Mouse (Mus musculus): ENCODE measurements around the gene Fbxl17. TPM values are rescaled to one million over a fixed set of nuclear protein-coding genes. Genes with fewer than 3 reads are reported as not detected.

Fbxl17 gene
- total RNA-seq, 2 experiments from 2014 or later, result 27.1 to 28.1 TPM

GRCm38 (mm10) chr17:63411564-63411963, 88.3 kb downstream of the Fbxl17 start:
- DNase-seq, result no peak
- intact Hi-C loops (cut with DNase I; ENCODE audit: low total_unique reads), result loop anchor here (10.0 kb wide), 1 partner anchor 87 kb away; no protein-coding TSS in a partner anchor

- intact Hi-C loops (cut with DNase I; ENCODE audit: low total_unique reads), result loop anchor here (10.0 kb wide), 1 partner anchor 85 kb away; no protein-coding TSS in a partner anchor
- no peak for DNase-seq
Measured at GRCm38 (mm10) chr17:63410101-63410500, 89.7 kb downstream of the Fbxl17 start.

- intact Hi-C loops (cut with DNase I; ENCODE audit: low total_unique reads), result no loop called here
- DNase-seq, result no peak
Measured at GRCm38 (mm10) chr17:63405955-63406354, 93.9 kb downstream of the Fbxl17 start.

GRCm38 (mm10) chr17:63405471-63405870, 94.3 kb downstream of the Fbxl17 start:
- intact Hi-C loops (cut with DNase I; ENCODE audit: low total_unique reads), result no loop called here
- DNase-seq, result no peak

GRCm38 (mm10) chr17:63404968-63405367, 94.8 kb downstream of the Fbxl17 start:
- peak; percentile 38 for DNase-seq
- intact Hi-C loops (cut with DNase I; ENCODE audit: low total_unique reads), result no loop called here

GRCm38 (mm10) chr17:63403801-63404415, 95.9 kb downstream of the Fbxl17 start:
- intact Hi-C loops (cut with DNase I; ENCODE audit: low total_unique reads), result no loop called here
- DNase-seq, result no peak

GRCm38 (mm10) chr17:63402741-63403681, 96.8 kb downstream of the Fbxl17 start:
- DNase-seq, result peak; percentile 49
- intact Hi-C loops (cut with DNase I; ENCODE audit: low total_unique reads), result no loop called here

- DNase-seq, result no peak
- intact Hi-C loops (cut with DNase I; ENCODE audit: low total_unique reads), result no loop called here
Measured at GRCm38 (mm10) chr17:63402170-63402569, 97.6 kb downstream of the Fbxl17 start.

GRCm38 (mm10) chr17:63400640-63401039, 99.2 kb downstream of the Fbxl17 start:
- DNase-seq, result no peak
- intact Hi-C loops (cut with DNase I; ENCODE audit: low total_unique reads), result no loop called here

GRCm38 (mm10) chr17:63399816-63400215, 100.0 kb downstream of the Fbxl17 start:
- no peak for DNase-seq
- intact Hi-C loops (cut with DNase I; ENCODE audit: low total_unique reads), result no loop called here

- intact Hi-C loops (cut with DNase I; ENCODE audit: low total_unique reads), result no loop called here
- DNase-seq, result no peak
Measured at GRCm38 (mm10) chr17:63391506-63391905, 108.3 kb downstream of the Fbxl17 start.

- intact Hi-C loops (cut with DNase I; ENCODE audit: low total_unique reads), result no loop called here
- no peak for DNase-seq
Measured at GRCm38 (mm10) chr17:63390951-63391350, 108.9 kb downstream of the Fbxl17 start.

GRCm38 (mm10) chr17:63370977-63371376, 128.8 kb downstream of the Fbxl17 start:
- intact Hi-C loops (cut with DNase I; ENCODE audit: low total_unique reads), result no loop called here
- no peak for DNase-seq

- intact Hi-C loops (cut with DNase I; ENCODE audit: low total_unique reads), result no loop called here
- no peak for DNase-seq
Measured at GRCm38 (mm10) chr17:63369631-63370310, 130.0 kb downstream of the Fbxl17 start.

GRCm38 (mm10) chr17:63367476-63367875, 132.3 kb downstream of the Fbxl17 start:
- DNase-seq, result no peak
- intact Hi-C loops (cut with DNase I; ENCODE audit: low total_unique reads), result no loop called here

GRCm38 (mm10) chr17:63366045-63366444, 133.8 kb downstream of the Fbxl17 start:
- intact Hi-C loops (cut with DNase I; ENCODE audit: low total_unique reads), result no loop called here
- DNase-seq, result no peak

- no peak for DNase-seq
- intact Hi-C loops (cut with DNase I; ENCODE audit: low total_unique reads), result no loop called here
Measured at GRCm38 (mm10) chr17:63364605-63365004, 135.2 kb downstream of the Fbxl17 start.

- intact Hi-C loops (cut with DNase I; ENCODE audit: low total_unique reads), result no loop called here
- no peak for DNase-seq
Measured at GRCm38 (mm10) chr17:63362196-63362595, 137.6 kb downstream of the Fbxl17 start.

GRCm38 (mm10) chr17:63361679-63362078, 138.1 kb downstream of the Fbxl17 start:
- no peak for DNase-seq
- intact Hi-C loops (cut with DNase I; ENCODE audit: low total_unique reads), result no loop called here

GRCm38 (mm10) chr17:63358837-63359236, 141.0 kb downstream of the Fbxl17 start:
- no peak for DNase-seq
- intact Hi-C loops (cut with DNase I; ENCODE audit: low total_unique reads), result no loop called here
